Mouse (Mus musculus) CH12.LX (cell line): Measurements from ENCODE around the gene Hpf1. TPM values are rescaled to one million over a fixed set of nuclear protein-coding genes. Genes with fewer than 3 reads are reported as not detected.

Experiments used
- DNase-seq: peaks from one replicate; pipeline ENCODE4 v3.0.0-alpha.2; 2013; ENCODE audit errors: extremely low read depth
- H3K27ac ChIP-seq: 2 replicates; pipeline ENCODE4 v1.5.1; 2012; ENCODE audit warnings: low read depth, mild to moderate bottlenecking, control low read depth, moderate library complexity; ENCODE audit not compliant: insufficient read depth
- H3K27me3 ChIP-seq: replicated peaks from 2 replicates; pipeline ENCODE3; 2012; ENCODE audit warnings: inconsistent platforms
- H3K36me3 ChIP-seq, 2 experiments: replicated peaks in 1 of 2; 2 replicates each; pipeline versions ENCODE3 to v1.6.1; 2012; ENCODE audit warnings: inconsistent platforms in 1 of 2, low read length in 1 of 2, mild to moderate bottlenecking in 1 of 2, mixed read lengths in 1 of 2, moderate library complexity in 1 of 2; ENCODE audit not compliant: control insufficient read depth in 1 of 2, insufficient read depth in 1 of 2
- H3K4me1 ChIP-seq, 2 experiments: 2 replicates each; pipeline ENCODE4 v1.6.1; 2012; ENCODE audit warnings: inconsistent platforms in 1 of 2, moderate library complexity in 1 of 2; ENCODE audit not compliant: insufficient read depth in 2 of 2, control insufficient read depth in 1 of 2
- H3K4me2 ChIP-seq: 2 replicates; pipeline ENCODE4 v1.6.1; 2012; ENCODE audit warnings: low read depth, mild to moderate bottlenecking, control low read depth; ENCODE audit not compliant: poor library complexity, insufficient read depth, severe bottlenecking
- H3K4me3 ChIP-seq, 3 experiments: fragments of 150-350 bp in 1 of 3; sonication (generic) in 1 of 3; replicated peaks in 1 of 3; 2 replicates each; pipeline versions ENCODE3 to v1.5.1; 2011 to 2012; ENCODE audit warnings: low read depth in 2 of 3, low read length in 2 of 3, mild to moderate bottlenecking in 2 of 3, moderate library complexity in 2 of 3, control low read depth in 1 of 3, improper control_type of control experiment in 1 of 3, inconsistent platforms in 1 of 3, mixed read lengths in 1 of 3; ENCODE audit not compliant: poor library complexity in 1 of 3
- H3K79me2 ChIP-seq: replicated peaks from 2 replicates; pipeline ENCODE4 v1.6.1; 2012; ENCODE audit warnings: mild to moderate bottlenecking, moderate library complexity; ENCODE audit not compliant: control insufficient read depth, poor library complexity, insufficient read depth, severe bottlenecking; ENCODE audit errors: extremely low read depth
- H3K9ac ChIP-seq: 2 replicates; pipeline ENCODE4 v1.6.1; 2012; ENCODE audit warnings: low read depth, mild to moderate bottlenecking, control low read depth, moderate library complexity; ENCODE audit not compliant: insufficient read depth
- H3K9me3 ChIP-seq: replicated peaks from 2 replicates; pipeline ENCODE3; 2012; ENCODE audit warnings: low read length, inconsistent platforms, mixed read lengths
- BHLHE40 ChIP-seq: IDR thresholded peaks from 2 replicates; pipeline ENCODE4 v1.6.1; 2011; ENCODE audit warnings: mild to moderate bottlenecking, low read depth, low read length, improper control_type of control experiment
- CHD2 ChIP-seq: IDR thresholded peaks from 2 replicates; pipeline ENCODE4 v1.6.1; 2011; ENCODE audit warnings: low read length, improper control_type of control experiment
- CTCF ChIP-seq, 2 experiments: IDR thresholded peaks in 1 of 2; conservative IDR thresholded peaks in 1 of 2; 2 replicates each; pipeline ENCODE4 v1.5.1; 2011 to 2012; ENCODE audit warnings: low read depth in 2 of 2, low read length in 2 of 2, improper control_type of control experiment in 1 of 2, inconsistent platforms in 1 of 2, mild to moderate bottlenecking in 1 of 2, moderate library complexity in 1 of 2
- E2F4 ChIP-seq: IDR thresholded peaks from 2 replicates; pipeline ENCODE4 v1.6.1; 2011; ENCODE audit warnings: low read depth, low read length, improper control_type of control experiment; ENCODE audit not compliant: insufficient replicate concordance
- ELF1 ChIP-seq: IDR thresholded peaks from 2 replicates; pipeline ENCODE4 v1.6.1; 2014; ENCODE audit warnings: low read depth, mild to moderate bottlenecking, inconsistent platforms, low read length, improper control_type of control experiment
- EP300 ChIP-seq: IDR thresholded peaks from 2 replicates; pipeline ENCODE4 v1.6.1; 2011; ENCODE audit warnings: low read length, improper control_type of control experiment
- ETS1 ChIP-seq: conservative IDR thresholded peaks from 2 replicates; pipeline ENCODE4 v1.6.1; 2012; ENCODE audit warnings: low read depth, mild to moderate bottlenecking, inconsistent platforms, low read length, improper control_type of control experiment, moderate library complexity
- GABPA ChIP-seq: IDR thresholded peaks from 2 replicates; pipeline ENCODE4 v1.6.1; 2012; ENCODE audit warnings: low read depth, low read length, improper control_type of control experiment, inconsistent platforms; ENCODE audit not compliant: insufficient replicate concordance
- HCFC1 ChIP-seq: IDR thresholded peaks from 2 replicates; pipeline ENCODE4 v1.6.1; 2012; ENCODE audit warnings: low read depth, mild to moderate bottlenecking, inconsistent platforms, low read length, improper control_type of control experiment
- IRF4 ChIP-seq: IDR thresholded peaks from 2 replicates; pipeline ENCODE4 v1.6.1; 2014; ENCODE audit warnings: low read depth, mild to moderate bottlenecking, inconsistent platforms, low read length, improper control_type of control experiment
- JUND ChIP-seq: conservative IDR thresholded peaks from 2 replicates; pipeline ENCODE4 v1.6.1; 2011; ENCODE audit warnings: low read depth, low read length, improper control_type of control experiment
- KAT2A ChIP-seq: IDR thresholded peaks from 2 replicates; pipeline ENCODE4 v1.6.1; 2012; ENCODE audit warnings: low read length, improper control_type of control experiment, inconsistent platforms; ENCODE audit not compliant: insufficient replicate concordance
- MAFK ChIP-seq: IDR thresholded peaks from 2 replicates; pipeline ENCODE4 v1.6.1; 2011; ENCODE audit warnings: low read length, improper control_type of control experiment; ENCODE audit not compliant: insufficient replicate concordance
- MAZ ChIP-seq: IDR thresholded peaks from 2 replicates; pipeline ENCODE4 v1.6.1; 2012; ENCODE audit warnings: low read depth, mild to moderate bottlenecking, inconsistent platforms, low read length, improper control_type of control experiment, moderate library complexity
- MEF2A ChIP-seq: IDR thresholded peaks from 2 replicates; pipeline ENCODE4 v1.6.1; 2014; ENCODE audit warnings: low read depth, mild to moderate bottlenecking, inconsistent platforms, low read length, improper control_type of control experiment, borderline replicate concordance
- MXI1 ChIP-seq: IDR thresholded peaks from 2 replicates; pipeline ENCODE4 v1.6.1; 2011; ENCODE audit warnings: mild to moderate bottlenecking, low read depth, low read length, improper control_type of control experiment
- NELFE ChIP-seq: IDR thresholded peaks from 2 replicates; pipeline ENCODE4 v1.6.1; 2011; ENCODE audit warnings: low read depth, low read length, improper control_type of control experiment
- NRF1 ChIP-seq: IDR thresholded peaks from 2 replicates; pipeline ENCODE4 v1.6.1; 2014; ENCODE audit warnings: low read depth, mild to moderate bottlenecking, inconsistent platforms, low read length, improper control_type of control experiment, moderate library complexity
- PAX5 ChIP-seq: IDR thresholded peaks from 2 replicates; pipeline ENCODE4 v1.6.1; 2012; ENCODE audit warnings: low read length, inconsistent platforms, mixed read lengths
- POLR2AphosphoS2 ChIP-seq: IDR thresholded peaks from 2 replicates; pipeline ENCODE4 v1.6.1; 2011; ENCODE audit warnings: low read depth, low read length, improper control_type of control experiment
- RAD21 ChIP-seq: IDR thresholded peaks from 2 replicates; pipeline ENCODE4 v1.6.1; 2011; ENCODE audit warnings: low read depth, mild to moderate bottlenecking, low read length, improper control_type of control experiment, moderate library complexity
- RCOR1 ChIP-seq: conservative IDR thresholded peaks from 2 replicates; pipeline ENCODE4 v1.6.1; 2012; ENCODE audit warnings: low read depth, mild to moderate bottlenecking, inconsistent platforms, low read length, improper control_type of control experiment
- SIN3A ChIP-seq: IDR thresholded peaks from 2 replicates; pipeline ENCODE4 v1.6.1; 2012; ENCODE audit warnings: low read length, improper control_type of control experiment, inconsistent platforms
- SMC3 ChIP-seq: IDR thresholded peaks from 2 replicates; pipeline ENCODE4 v1.6.1; 2011; ENCODE audit warnings: low read depth, low read length, improper control_type of control experiment
- TBP ChIP-seq: conservative IDR thresholded peaks from 2 replicates; pipeline ENCODE4 v1.6.1; 2011; ENCODE audit warnings: low read depth, low read length, improper control_type of control experiment
- UBTF ChIP-seq: IDR thresholded peaks from 2 replicates; pipeline ENCODE4 v1.6.1; 2012; ENCODE audit warnings: low read depth, mild to moderate bottlenecking, inconsistent platforms, low read length, improper control_type of control experiment, moderate library complexity
- USF1 ChIP-seq: IDR thresholded peaks from 2 replicates; pipeline ENCODE4 v1.6.1; 2014; ENCODE audit warnings: low read depth, mild to moderate bottlenecking, inconsistent platforms, low read length, improper control_type of control experiment
- USF2 ChIP-seq: conservative IDR thresholded peaks from 2 replicates; pipeline ENCODE4 v1.6.1; 2011; ENCODE audit warnings: low read depth, low read length, improper control_type of control experiment
- ZC3H11A ChIP-seq: IDR thresholded peaks from 2 replicates; pipeline ENCODE4 v1.6.1; 2012; ENCODE audit warnings: low read depth, mild to moderate bottlenecking, inconsistent platforms, low read length, improper control_type of control experiment
- ZNF384 ChIP-seq: IDR thresholded peaks from 2 replicates; pipeline ENCODE4 v1.6.1; 2012; ENCODE audit warnings: low read depth, low read length, improper control_type of control experiment, inconsistent platforms
- dilution Hi-C: fragments of 300-500 bp; cut with MboI; formaldehyde crosslinking; loops from 2 replicates; pipeline ENCODE4 v1.14.3; 2020; ENCODE audit warnings: low sequenced_read_pairs; ENCODE audit not compliant: extremely low pct_unique_long_range_greater_than_20kb, extremely low pct_ligation_motif_present
- in situ Hi-C: fragments of 300-500 bp; cut with MboI; formaldehyde crosslinking; loops from 3 replicates; pipeline ENCODE4 v1.14.3; 2019; ENCODE audit warnings: low sequenced_read_pairs, low pct_ligation_motif_present, low pct_unique_long_range_greater_than_20kb, mixed read lengths
- polyA plus RNA-seq: library from polyadenylated mRNA; unstranded; fragments of >175 nt; gene quantifications from 2 replicates; pipeline ENCODE4 v1.2.1, GENCODE M21; 2012; ENCODE audit warnings: low read depth; ENCODE audit not compliant: insufficient read length
- total RNA-seq, 2 experiments: library from RNA; depleted of rRNA; stranded (reverse); fragments of 300-350 nt in 1 of 2; fragments of >200 nt in 1 of 2; gene quantifications; 2 replicates each; pipeline ENCODE4 v1.2.3; 2012 to 2014

Hpf1 gene
- total and polyA plus RNA-seq, 3 experiments: 76.1 to 132 (median 95.0) TPM

DNA sequence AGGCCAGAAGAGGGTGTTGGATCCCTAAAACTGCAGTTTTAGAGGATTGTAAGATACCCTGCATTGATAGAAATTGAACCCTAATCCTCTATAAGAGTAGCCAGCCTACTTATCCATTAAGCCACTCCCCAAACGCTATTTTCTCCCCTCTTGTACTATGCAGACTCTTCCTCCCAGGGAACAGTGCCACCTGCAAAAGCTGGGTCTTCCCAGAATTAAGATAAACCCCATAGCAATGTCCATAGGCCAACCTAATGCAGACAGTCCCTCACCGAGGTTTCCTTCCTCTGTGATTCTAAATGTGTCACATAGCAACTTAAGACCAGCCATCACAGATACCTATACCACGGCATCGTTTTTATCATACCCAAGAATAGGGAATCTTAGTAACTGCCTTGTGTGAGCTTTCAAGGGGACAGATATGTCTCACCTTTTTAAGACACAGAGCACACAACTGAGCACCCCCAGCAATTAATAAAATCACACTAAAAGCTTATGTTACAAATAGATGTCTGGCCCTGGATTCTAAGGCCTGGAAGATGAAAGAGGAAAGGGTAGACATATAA lies 31.2 kb upstream of the Hpf1 start:
- no peak overlapping the region; the same call in 1 of the 2 replicates for H3K9ac ChIP-seq
- dilution Hi-C loops: no loop called here

GRCm38 (mm10) chr8:60859605-60860004 lies 30.6 kb upstream of the Hpf1 start:
- no peak overlapping the region for H3K4me3 ChIP-seq
- dilution Hi-C loops: no loop called here
- DNase-seq: peak; percentile 82
- peak; percentile 50; the same call in 1 of the 2 replicates for TF ChIP-seq EP300
- peak; percentile 89 for TF ChIP-seq BHLHE40
- TF ChIP-seq PAX5: no peak
- TF ChIP-seq ZC3H11A: no peak
- TF ChIP-seq GABPA: 0 out of 2 replicates have a peak, but pooled peaks have one; percentile 9
- no peak for TF ChIP-seq NRF1
- TF ChIP-seq MAFK: peak; percentile 97
- no peak; the same call in 1 of the 2 replicates for TF ChIP-seq MAZ
- TF ChIP-seq TBP: 0 out of 2 replicates have a peak, but pooled peaks have one; percentile 53
- no peak for TF ChIP-seq USF2
- TF ChIP-seq USF1: no peak
- no peak for TF ChIP-seq UBTF
- TF ChIP-seq E2F4: no peak
- peak; percentile 73; the same call in 1 of the 2 replicates for TF ChIP-seq CHD2
- no peak for TF ChIP-seq HCFC1
- no peak for TF ChIP-seq ZNF384
- TF ChIP-seq MXI1: peak; percentile 52; the same call in 1 of the 2 replicates
- no peak for TF ChIP-seq RAD21
- TF ChIP-seq SMC3: no peak
- TF ChIP-seq IRF4: peak; percentile 75
- TF ChIP-seq ETS1: peak; percentile 95
- TF ChIP-seq POLR2AphosphoS2: no peak
- peak; percentile 67; the same call in 1 of the 2 replicates for TF ChIP-seq JUND
- peak; percentile 56; the same call in 1 of the 2 replicates for TF ChIP-seq MEF2A
- TF ChIP-seq NELFE: no peak
- TF ChIP-seq CTCF (conservative IDR thresholded peaks at IDR 0.05 in 1 of 2, IDR thresholded peaks at IDR 0.05 in 1 of 2; ENCODE audit: low read depth in 2 of 2, low read length in 2 of 2): no peak

More for the DNA sequence above, 31.2 kb upstream of the Hpf1 start:
- Histone ChIP-seq H3K4me1 (peaks cover 13 to 39% of the 10 kb centered on the region in 2 experiments), H3K4me3 (no peak overlapping the region), H3K27ac (no peak overlapping the region), H3K36me3 (no peaks in the 10 kb centered on the region), H3K4me2 (no peak overlapping the region), H3K9me3 (no peaks in the 10 kb centered on the region), H3K79me2 (no peaks in the 10 kb centered on the region), H3K27me3 (no peaks in the 10 kb centered on the region)
- no peak for DNase-seq
- no peak for TF ChIP-seq E2F4
- no peak for TF ChIP-seq GABPA
- TF ChIP-seq SIN3A: no peak
- TF ChIP-seq ETS1: no peak
- no peak for TF ChIP-seq EP300
- no peak for TF ChIP-seq HCFC1
- no peak for TF ChIP-seq CTCF (conservative IDR thresholded peaks at IDR 0.05 in 1 of 2, IDR thresholded peaks at IDR 0.05 in 1 of 2; ENCODE audit: low read depth in 2 of 2, low read length in 2 of 2)
- no peak for TF ChIP-seq ELF1
- no peak for TF ChIP-seq KAT2A
- no peak for TF ChIP-seq MXI1
- TF ChIP-seq JUND: no peak
- no peak for TF ChIP-seq ZNF384
- no peak for TF ChIP-seq BHLHE40
- TF ChIP-seq MAZ: no peak
- TF ChIP-seq RCOR1: no peak
- in situ Hi-C loops: no loop called here

More at GRCm38 (mm10) chr8:60859605-60860004, 30.6 kb upstream of the Hpf1 start:
- Histone ChIP-seq H3K9me3 (no peaks in the 10 kb centered on the region), H3K27ac (peak overlapping the region; percentile 37), H3K79me2 (no peaks in the 10 kb centered on the region), H3K27me3 (no peaks in the 10 kb centered on the region), H3K4me1 (peaks cover 13 to 39% of the 10 kb centered on the region in 2 experiments), H3K4me2 (no peak overlapping the region), H3K36me3 (no peaks in the 10 kb centered on the region), H3K9ac (peak overlapping the region; percentile 0; the same call in 1 of the 2 replicates)
- in situ Hi-C loops: loop anchor here (10.0 kb wide), 1 partner anchor 245 kb away; no protein-coding TSS in a partner anchor
